Mouse (Mus musculus) liver, embryonic 13.5 days (tissue): ENCODE results near the gene Rps28. TPM values are rescaled to one million over a fixed set of nuclear protein-coding genes. Genes with fewer than 3 reads are reported as not detected.

Source experiments
- ATAC-seq: fragments of 200-750 bp; cut with Nextera tagmentation; 2 replicates; pipeline ENCODE4 v1.8.0; 2017; ENCODE audit warnings: low read depth, mild to moderate bottlenecking, moderate number of reproducible peaks, moderate library complexity
- DNase-seq: peaks from one replicate; pipeline ENCODE4 v3.0.0; 2022
- H3K27ac ChIP-seq: fragments of 300-500 bp; sonication (generic); 2 replicates; pipeline ENCODE4 v1.5.1; 2015; ENCODE audit warnings: moderate library complexity, mild to moderate bottlenecking, inconsistent platforms
- H3K27me3 ChIP-seq: fragments of 300-500 bp; sonication (generic); 2 replicates; pipeline ENCODE4 v1.6.1; 2015; ENCODE audit warnings: mild to moderate bottlenecking, inconsistent platforms
- H3K36me3 ChIP-seq: fragments of 300-500 bp; sonication (generic); 2 replicates; pipeline ENCODE4 v1.6.1; 2015; ENCODE audit warnings: mild to moderate bottlenecking, inconsistent platforms
- H3K4me1 ChIP-seq: fragments of 300-500 bp; sonication (generic); replicated peaks from 2 replicates; pipeline ENCODE4 v1.6.1; 2015; ENCODE audit warnings: inconsistent platforms
- H3K4me2 ChIP-seq: fragments of 300-500 bp; sonication (generic); 2 replicates; pipeline ENCODE4 v1.6.1; 2015; ENCODE audit warnings: inconsistent platforms, mild to moderate bottlenecking, moderate library complexity
- H3K4me3 ChIP-seq: fragments of 300-500 bp; sonication (generic); replicated peaks from 2 replicates; pipeline ENCODE4 v1.5.1; 2015; ENCODE audit warnings: mild to moderate bottlenecking, inconsistent platforms
- H3K9ac ChIP-seq: fragments of 300-500 bp; sonication (generic); 2 replicates; pipeline ENCODE4 v1.6.1; 2015; ENCODE audit warnings: mild to moderate bottlenecking, inconsistent platforms
- H3K9me3 ChIP-seq: fragments of 300-500 bp; sonication (generic); replicated peaks from 2 replicates; pipeline ENCODE4 v1.6.1; 2016; ENCODE audit warnings: inconsistent platforms
- WGBS: fragments of 180-500 bp; shearing (Covaris S2); methylation state at CpG from one replicate; pipeline ENCODE4 v1.1.7; 2015; ENCODE audit not compliant: insufficient replicate concordance; 5-methylcytosine and 5-hydroxymethylcytosine counted together
- polyA plus RNA-seq: library from polyadenylated mRNA; unstranded; fragments of >200 nt; fragmentation: Nextera tagmentation; extraction: Ambion mirVana; gene quantifications from 2 replicates; pipeline ENCODE4 v1.2.1, GENCODE M21; 2015

Gene Rps28
- polyA plus RNA-seq, 1 experiment from 2014 or later = 696 TPM

- DNase-seq (no peak), ATAC-seq (no peak)
- no peak overlapping the region for H3K4me3 ChIP-seq
- H3K27me3 ChIP-seq = no peaks in the 10 kb centered on the region; the same call in 1 of the 2 replicates
- no peak overlapping the region for H3K9ac ChIP-seq
- no peaks in the 10 kb centered on the region for H3K9me3 ChIP-seq
- H3K27ac ChIP-seq = no peak overlapping the region
- 68% methylated on average over 6 of the region's 6 CpGs for WGBS
- no peak overlapping the region for H3K4me2 ChIP-seq
- peaks cover 38% of the 10 kb centered on the region for H3K36me3 ChIP-seq
- peaks cover 11% of the 10 kb centered on the region for H3K4me1 ChIP-seq
These were observed 50.9 kb downstream of the Rps28 start for GRCm38 (mm10) chr17:33773426-33773825.

- WGBS = 77% methylated on average over 4 of the region's 4 CpGs
- H3K9me3 ChIP-seq = no peaks in the 10 kb centered on the region
These were observed 52.7 kb downstream of the Rps28 start for GRCm38 (mm10) chr17:33771617-33772016.

More at GRCm38 (mm10) chr17:33771617-33772016, 52.7 kb downstream of the Rps28 start:
- no peak overlapping the region for H3K9ac ChIP-seq
- no peak overlapping the region for H3K4me2 ChIP-seq
- H3K27me3 ChIP-seq = no peaks in the 10 kb centered on the region; the same call in 1 of the 2 replicates
- H3K4me3 ChIP-seq = no peak overlapping the region
- DNase-seq = no peak
- H3K36me3 ChIP-seq = peaks cover 20% of the 10 kb centered on the region
- no peak for ATAC-seq
- no peak overlapping the region for H3K27ac ChIP-seq
- peaks cover 10% of the 10 kb centered on the region for H3K4me1 ChIP-seq

Other genes starting within 250 kb of the Rps28 start
- 22.2 and 24.2 TPM in 2 replicates for gene Zfp414, start 195.5 kb downstream of the Rps28 start, polyA plus RNA-seq
- 0.63 and 0.76 TPM in 2 replicates for gene Pram1, start 186.5 kb downstream of the Rps28 start, polyA plus RNA-seq
- gene Hnrnpm, start 137.7 kb downstream of the Rps28 start, polyA plus RNA-seq = 160 and 237 TPM in 2 replicates
- 214 and 231 TPM in 2 replicates for gene March2, start 105.9 kb downstream of the Rps28 start, polyA plus RNA-seq
- 117 and 123 TPM in 2 replicates for gene Rab11b, start 64.0 kb downstream of the Rps28 start, polyA plus RNA-seq
- gene Angptl4, start 42.7 kb downstream of the Rps28 start, polyA plus RNA-seq = 18.9 and 20.2 TPM in 2 replicates
- gene Kank3, start 14.0 kb downstream of the Rps28 start, polyA plus RNA-seq = 8.1 and 8.9 TPM in 2 replicates
- 250 and 284 TPM in 2 replicates for gene Ndufa7, start within 50 bp of the Rps28 start, polyA plus RNA-seq
- 19.9 and 22.0 TPM in 2 replicates for gene Cd320, start 18.5 kb upstream of the Rps28 start, polyA plus RNA-seq
- not detected in 2 replicates for gene Gm7029, start 49.3 kb upstream of the Rps28 start, polyA plus RNA-seq
- gene Kifc1, start 66.1 kb upstream of the Rps28 start, polyA plus RNA-seq = 6.9 and 7.6 TPM in 2 replicates
- gene Platr17, start 80.6 kb upstream of the Rps28 start, polyA plus RNA-seq = 0.60 and 0.91 TPM in 2 replicates
- gene Daxx, start 84.9 kb upstream of the Rps28 start, polyA plus RNA-seq = 25.5 and 27.6 TPM in 2 replicates
- gene Tapbp, start 91.3 kb upstream of the Rps28 start, polyA plus RNA-seq = 27.6 and 30.5 TPM in 2 replicates
- 10.1 and 10.7 TPM in 2 replicates for gene Zbtb22, start 91.3 kb upstream of the Rps28 start, polyA plus RNA-seq
- 7.1 and 7.4 TPM in 2 replicates for gene Rgl2, start 105.0 kb upstream of the Rps28 start, polyA plus RNA-seq
- gene Pfdn6, start 115.8 kb upstream of the Rps28 start, polyA plus RNA-seq = 153 and 157 TPM in 2 replicates
- gene Wdr46, start 116.1 kb upstream of the Rps28 start, polyA plus RNA-seq = 30.1 and 34.9 TPM in 2 replicates
- gene B3galt4, start 126.9 kb upstream of the Rps28 start, polyA plus RNA-seq = 2.3 and 2.5 TPM in 2 replicates
- 27.7 and 30.1 TPM in 2 replicates for gene Vps52, start 131.2 kb upstream of the Rps28 start, polyA plus RNA-seq
- gene Rps18, start 131.4 kb upstream of the Rps28 start, polyA plus RNA-seq = 1,343 and 1,499 TPM in 2 replicates
- 80.9 and 88.3 TPM in 2 replicates for gene H2-K1, start 175.8 kb upstream of the Rps28 start, polyA plus RNA-seq
- 5.2 and 5.4 TPM in 2 replicates for gene Ring1, start 200.1 kb upstream of the Rps28 start, polyA plus RNA-seq
- 25.2 and 25.7 TPM in 2 replicates for gene H2-Ke6, start 203.5 kb upstream of the Rps28 start, polyA plus RNA-seq
- gene Slc39a7, start 207.1 kb upstream of the Rps28 start, polyA plus RNA-seq = 71.7 and 76.7 TPM in 2 replicates
- 18.2 and 18.6 TPM in 2 replicates for gene Rxrb, start 207.2 kb upstream of the Rps28 start, polyA plus RNA-seq
- 0.32 and 0.54 TPM in 2 replicates for gene Col11a2, start 214.9 kb upstream of the Rps28 start, polyA plus RNA-seq